Mouse (Mus musculus) cerebellum, adult 2 months (tissue): ENCODE results near the gene Ptov1.

Experiments
- CTCF ChIP-seq: fragments of 200-500 bp; IDR thresholded peaks from 2 replicates; pipeline ENCODE4 v1.5.1; 2011; ENCODE audit warnings: low read depth, mild to moderate bottlenecking, control low read depth, low read length, moderate library complexity, borderline replicate concordance; ENCODE audit not compliant: insufficient read depth
- POLR2A ChIP-seq: fragments of 200-500 bp; IDR thresholded peaks from 2 replicates; pipeline ENCODE4 v1.6.1; 2011; ENCODE audit warnings: low read length, control low read depth, borderline replicate concordance; ENCODE audit not compliant: insufficient read depth

- TF ChIP-seq POLR2A (no peak), CTCF (no peak)
Measured at GRCm38 (mm10) chr7:44850789-44851624, 18.6 kb downstream of the Ptov1 start.
